Mouse (Mus musculus): ENCODE measurements around the gene Pbx3. TPM values are rescaled to one million over a fixed set of nuclear protein-coding genes. Genes with fewer than 3 reads are reported as not detected.

The Pbx3 gene
- polyA plus RNA-seq, 2 experiments from 2014 or later = 1.1 to 2.1 TPM

- no peak for ATAC-seq
Observed at GRCm38 (mm10) chr2:34139470-34140158, 233.3 kb downstream of the Pbx3 start.

- no peak for ATAC-seq
Observed at GRCm38 (mm10) chr2:34135316-34135715, 237.6 kb downstream of the Pbx3 start.

- no peak for ATAC-seq
Observed at GRCm38 (mm10) chr2:34132751-34133150, 240.2 kb downstream of the Pbx3 start.

- no peak for ATAC-seq
Observed at GRCm38 (mm10) chr2:34129674-34130267, 243.2 kb downstream of the Pbx3 start.

GRCm38 (mm10) chr2:34127871-34128270, 245.1 kb downstream of the Pbx3 start:
- no peak for ATAC-seq

- ATAC-seq = no peak
Observed at GRCm38 (mm10) chr2:34123896-34124295, 249.0 kb downstream of the Pbx3 start.

Other genes with a start within 250 kb of the Pbx3 start
- 10 to 100 TPM; 17.0 to 19.9 TPM for gene Mapkap1, start 33.6 kb upstream of the Pbx3 start, polyA plus RNA-seq (2017; shearing (Covaris generic))